Mouse (Mus musculus) c-Kit-negative CD71-positive TER-119-positive erythroid progenitor cells, embryonic 14.5 days (primary cell): ENCODE measurements around the gene Cd68.

Experiments used
- DNase-seq: peaks from one replicate; pipeline ENCODE4 v3.0.0-alpha.2; 2013; ENCODE audit warnings: low read depth, low spot score

The Cd68 gene

DNA sequence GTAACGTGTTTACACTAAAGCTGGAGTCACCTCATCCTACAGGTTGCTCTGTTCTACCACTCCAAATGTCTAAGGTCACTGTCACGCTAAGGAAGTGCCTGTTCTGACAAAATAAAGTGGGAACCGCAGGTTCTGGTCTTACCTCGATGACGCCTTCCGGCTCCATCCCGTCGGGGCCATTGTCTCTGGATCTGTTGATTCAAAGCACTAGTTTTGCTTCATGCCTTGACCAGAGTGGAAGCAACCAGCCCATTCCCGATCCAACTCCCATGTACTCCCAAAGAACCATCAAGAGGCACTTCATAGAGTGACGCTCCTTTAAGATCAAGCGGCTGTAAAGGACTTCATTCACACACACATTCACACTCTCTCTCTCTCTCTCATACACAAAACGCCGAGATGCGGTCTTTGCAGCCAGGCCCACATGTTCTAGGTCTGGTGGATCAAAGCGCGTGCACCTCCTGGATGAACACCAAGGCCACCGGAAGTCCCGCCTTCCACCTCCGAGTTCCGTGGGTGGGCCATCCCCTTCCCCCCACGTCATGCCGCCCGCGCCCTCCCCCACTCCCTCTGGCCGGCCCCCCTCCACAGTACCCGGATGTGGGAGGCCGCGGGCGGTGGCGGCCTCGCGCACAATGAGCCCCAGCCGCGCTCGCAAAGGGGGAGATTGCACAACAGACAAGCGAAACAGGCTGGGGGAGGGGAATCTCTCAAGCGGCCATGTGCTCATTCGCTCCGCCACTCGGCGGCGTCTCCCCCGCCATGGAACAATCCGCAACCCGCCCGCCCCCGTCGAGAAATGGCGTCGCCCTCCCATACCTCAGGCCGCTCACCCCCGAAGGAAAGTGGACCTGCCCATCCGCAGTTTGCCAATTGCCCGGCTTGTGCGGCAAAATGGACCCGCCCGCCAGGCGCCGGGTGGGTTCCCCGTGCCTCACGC, 5.1 kb upstream of the Cd68 start:
- peak; percentile 77 for DNase-seq

DNA sequence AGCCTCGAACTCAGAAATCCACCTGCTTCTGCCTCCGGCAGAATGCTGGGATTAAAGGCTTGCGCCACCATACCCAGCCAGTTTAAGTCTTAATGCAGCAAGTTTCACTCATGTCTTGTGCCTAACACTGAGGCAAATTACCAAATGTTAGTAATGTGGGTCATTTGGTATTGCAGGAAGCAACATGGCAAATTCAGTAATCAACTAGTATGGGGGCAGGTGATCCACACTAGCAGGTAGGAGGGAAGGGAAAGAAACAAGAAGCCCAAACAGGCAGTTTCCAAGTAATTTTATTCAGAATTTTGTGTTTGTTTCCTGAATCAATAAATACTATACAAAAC, 682 bp upstream of the Cd68 start:
- no peak for DNase-seq

DNA sequence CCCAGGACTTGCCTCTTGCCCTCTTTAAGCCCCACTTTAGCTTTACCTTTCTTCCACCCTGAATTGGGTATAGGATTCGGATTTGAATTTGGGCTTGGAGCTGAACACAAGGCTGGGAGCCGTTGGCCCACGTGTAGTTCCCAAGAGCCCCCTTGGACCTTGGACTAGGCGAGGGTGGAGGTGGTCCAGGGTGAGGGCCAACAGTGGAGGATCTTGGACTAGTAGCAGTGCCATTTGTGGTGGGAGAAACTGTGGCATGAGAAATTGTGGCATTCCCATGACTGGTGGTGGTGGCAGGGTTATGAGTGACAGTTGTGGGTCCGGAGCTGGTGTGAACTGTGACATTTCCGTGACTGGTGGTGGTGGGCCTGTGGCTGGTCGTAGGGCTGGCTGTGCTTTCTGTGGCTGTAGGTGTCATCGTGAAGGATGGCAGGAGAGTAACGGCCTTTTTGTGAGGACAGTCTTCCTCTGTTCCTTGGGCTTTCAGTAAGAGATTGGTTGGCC, 444 bp downstream of the Cd68 start:
- no peak for DNase-seq

DNA sequence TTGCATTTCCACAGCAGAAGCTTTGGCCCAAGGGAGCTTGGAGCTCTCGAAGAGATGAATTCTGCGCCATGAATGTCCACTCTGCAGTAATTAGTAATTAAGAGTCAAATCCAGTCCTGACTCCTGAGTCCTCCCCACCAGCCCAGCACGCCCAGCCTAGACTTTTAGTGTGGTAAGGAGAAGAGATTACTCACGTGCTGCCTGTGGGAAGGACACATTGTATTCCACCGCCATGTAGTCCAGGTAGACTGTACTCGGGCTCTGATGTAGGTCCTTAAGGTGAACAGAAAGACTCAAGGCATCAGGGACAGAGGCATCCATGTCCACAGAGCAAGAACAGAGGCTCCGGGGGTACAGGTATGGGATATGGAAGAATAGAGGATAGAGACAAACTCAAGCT, 1.1 kb downstream of the Cd68 start:
- DNase-seq, result no peak

GRCm38 (mm10) chr11:69663795-69664194, 2.2 kb downstream of the Cd68 start:
- no peak for DNase-seq

DNA sequence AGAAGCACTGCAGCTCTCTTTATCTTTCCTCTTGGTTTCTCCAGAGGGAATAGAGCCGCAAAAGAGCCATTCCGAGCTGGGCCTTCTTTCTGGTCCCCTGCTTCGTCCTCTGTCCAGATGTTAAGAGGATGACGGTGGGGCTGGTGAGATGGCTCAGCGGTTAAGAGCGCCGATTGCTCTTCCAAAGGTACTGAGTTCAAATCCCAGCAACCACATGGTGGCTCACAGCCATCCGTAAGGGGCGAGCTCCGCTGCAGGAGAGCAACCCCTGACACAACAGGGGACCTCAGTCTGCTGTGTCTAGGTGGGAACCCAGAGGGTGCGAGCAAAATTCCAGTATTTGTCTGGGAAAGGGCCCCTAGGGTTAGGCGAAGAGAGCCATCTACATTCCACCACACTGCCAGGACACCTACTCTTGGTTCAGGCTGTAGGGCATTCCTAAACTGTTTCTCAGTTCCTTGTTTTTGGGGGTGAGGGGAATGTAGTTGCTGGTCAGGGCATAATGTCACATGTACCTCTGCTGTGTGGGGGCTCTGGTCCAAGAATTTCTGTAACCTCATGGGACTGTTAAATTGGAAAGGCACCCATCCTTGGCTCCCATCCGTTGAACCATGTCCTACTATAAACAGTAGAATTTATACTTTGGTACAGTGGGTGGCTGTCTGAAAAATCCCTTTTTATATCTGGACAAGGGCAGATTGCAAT, 2.8 kb downstream of the Cd68 start:
- no peak for DNase-seq

- peak; percentile 90 for DNase-seq
These were observed 3.6 kb downstream of the Cd68 start, which contains the start of gene Mpdu1 for GRCm38 (mm10) chr11:69662213-69662966. Gene Mpdu1 (minus strand): TSS chr11:69662642.

- DNase-seq, result no peak
These were observed 4.6 kb downstream of the Cd68 start for GRCm38 (mm10) chr11:69661221-69661881.

- DNase-seq, result no peak
These were observed 8.5 kb downstream of the Cd68 start for GRCm38 (mm10) chr11:69657462-69657881.

DNA sequence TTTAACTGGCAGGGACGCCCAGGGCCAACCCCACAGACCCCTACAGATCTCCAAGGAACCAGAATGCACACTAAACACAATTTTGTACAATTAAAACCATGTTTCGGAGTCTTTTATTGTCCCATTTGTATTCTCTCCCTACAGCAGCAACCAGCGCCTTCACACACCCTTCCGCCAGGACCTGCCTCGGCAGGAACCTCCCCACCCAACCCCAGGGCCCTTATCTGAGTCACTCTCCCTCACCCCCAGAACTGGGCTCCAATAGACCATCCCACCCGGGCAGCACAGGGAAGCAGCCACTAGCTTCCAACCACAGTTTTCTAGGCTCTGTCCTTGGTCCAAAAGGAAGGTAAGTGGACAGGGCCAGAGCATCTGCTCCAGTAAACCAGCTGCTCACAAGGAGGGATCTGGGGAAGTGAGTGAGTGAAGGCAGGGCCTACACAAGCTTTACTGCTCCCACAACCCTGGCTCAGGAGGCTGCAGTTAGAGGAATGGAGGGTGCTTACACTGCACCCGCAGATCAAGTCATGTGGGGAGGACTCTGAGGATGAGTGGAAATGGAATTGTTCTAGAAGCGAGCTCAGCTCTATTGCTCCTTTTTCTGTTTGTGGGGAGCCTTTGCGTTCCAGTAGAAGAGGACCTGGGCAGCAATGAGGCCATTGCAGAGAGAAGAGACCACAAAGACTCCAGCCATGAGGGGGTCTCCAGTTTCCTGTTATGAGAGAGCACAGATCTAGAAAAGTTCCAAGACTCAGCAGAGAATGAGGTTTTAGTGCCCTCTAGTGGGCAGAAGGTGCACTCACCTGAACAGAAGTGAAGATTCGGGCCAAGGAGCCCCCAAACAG, 9.1 kb downstream of the Cd68 start:
- DNase-seq, result no peak

DNA sequence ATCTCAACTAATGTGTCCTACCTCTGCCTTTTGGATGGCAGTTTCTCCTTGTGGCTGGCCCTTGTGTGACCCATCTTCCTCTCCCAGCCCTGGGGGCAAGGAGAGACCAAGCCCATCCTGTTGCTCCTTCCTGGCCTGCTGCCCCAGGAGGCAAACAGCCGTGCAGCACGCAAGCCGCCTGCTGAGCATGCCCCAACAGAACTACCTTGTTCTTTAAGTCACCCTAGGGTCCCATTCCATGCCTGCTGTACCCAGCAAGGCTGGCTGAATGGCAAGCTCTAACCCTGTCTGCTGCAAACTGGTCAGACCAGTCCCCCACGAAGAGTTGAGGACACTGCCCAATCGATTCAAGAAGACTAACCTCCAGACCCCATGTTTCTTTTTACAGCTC, 9.9 kb downstream of the Cd68 start:
- no peak for DNase-seq

- no peak for DNase-seq
These were observed 10.5 kb downstream of the Cd68 start, which contains the start of gene Sox15 for GRCm38 (mm10) chr11:69655264-69656064. Gene Sox15 (plus strand): TSS chr11:69655314.

DNA sequence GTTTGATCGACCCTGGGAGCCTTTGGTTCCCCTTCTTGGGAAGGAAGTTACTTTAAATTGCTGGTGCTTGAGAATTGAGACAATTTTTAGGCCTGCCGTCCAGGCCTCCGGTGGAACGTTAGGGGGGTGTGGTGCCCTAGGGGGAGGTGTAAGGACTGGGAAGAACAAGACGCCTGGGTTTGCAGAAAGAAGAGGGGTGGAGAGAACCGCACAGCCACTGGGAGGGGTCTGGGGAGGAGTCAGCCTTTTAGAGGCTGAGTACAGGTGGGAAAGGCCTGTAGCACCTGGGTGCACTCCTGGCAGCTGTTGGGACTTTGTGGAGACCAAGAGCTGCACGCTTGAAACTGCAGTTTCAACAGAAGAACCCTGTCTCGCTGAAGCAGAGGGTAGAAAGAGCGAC, 11.2 kb downstream of the Cd68 start:
- no peak for DNase-seq

DNA sequence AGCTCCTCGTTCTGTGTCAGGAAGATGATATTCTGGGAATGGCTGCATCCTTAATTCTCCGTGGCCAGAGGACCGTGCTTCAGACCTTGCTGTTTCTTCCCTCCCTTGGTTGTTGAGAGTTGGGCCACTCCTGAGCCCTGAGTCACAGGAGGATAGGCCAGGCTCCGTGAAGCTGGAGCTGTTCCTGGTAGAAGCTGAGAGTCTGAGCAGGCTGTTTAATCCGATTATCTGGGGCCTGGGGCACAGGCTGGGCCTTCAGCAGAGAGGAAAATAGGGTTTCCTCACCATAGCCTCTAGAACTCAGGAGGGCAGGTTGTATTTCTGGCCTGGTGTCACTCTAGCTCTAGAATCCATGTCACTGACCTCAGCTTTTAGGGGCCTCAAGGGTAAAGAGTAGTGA, 12.6 kb downstream of the Cd68 start:
- no peak for DNase-seq

DNA sequence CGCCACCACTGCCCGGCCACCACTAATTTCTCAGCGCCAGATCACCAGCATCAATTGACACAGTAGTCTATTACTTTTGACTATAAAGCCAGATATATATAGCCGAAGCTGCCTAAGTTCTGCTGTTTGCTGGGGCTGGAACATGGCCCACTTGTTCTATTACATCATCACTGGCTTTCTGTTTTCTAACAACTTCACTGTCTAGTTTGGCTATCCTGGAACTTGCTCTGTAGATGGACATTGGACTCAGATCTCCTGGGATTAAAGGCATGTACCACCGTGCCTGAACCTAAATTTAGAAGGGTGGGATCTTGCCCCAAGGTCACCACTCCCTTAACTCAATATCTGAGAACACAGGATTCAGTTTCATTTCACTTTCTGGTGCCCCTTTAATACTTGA, 20.1 kb downstream of the Cd68 start:
- no peak for DNase-seq

GRCm38 (mm10) chr11:69635471-69635870, 30.5 kb downstream of the Cd68 start:
- DNase-seq, result no peak

DNA sequence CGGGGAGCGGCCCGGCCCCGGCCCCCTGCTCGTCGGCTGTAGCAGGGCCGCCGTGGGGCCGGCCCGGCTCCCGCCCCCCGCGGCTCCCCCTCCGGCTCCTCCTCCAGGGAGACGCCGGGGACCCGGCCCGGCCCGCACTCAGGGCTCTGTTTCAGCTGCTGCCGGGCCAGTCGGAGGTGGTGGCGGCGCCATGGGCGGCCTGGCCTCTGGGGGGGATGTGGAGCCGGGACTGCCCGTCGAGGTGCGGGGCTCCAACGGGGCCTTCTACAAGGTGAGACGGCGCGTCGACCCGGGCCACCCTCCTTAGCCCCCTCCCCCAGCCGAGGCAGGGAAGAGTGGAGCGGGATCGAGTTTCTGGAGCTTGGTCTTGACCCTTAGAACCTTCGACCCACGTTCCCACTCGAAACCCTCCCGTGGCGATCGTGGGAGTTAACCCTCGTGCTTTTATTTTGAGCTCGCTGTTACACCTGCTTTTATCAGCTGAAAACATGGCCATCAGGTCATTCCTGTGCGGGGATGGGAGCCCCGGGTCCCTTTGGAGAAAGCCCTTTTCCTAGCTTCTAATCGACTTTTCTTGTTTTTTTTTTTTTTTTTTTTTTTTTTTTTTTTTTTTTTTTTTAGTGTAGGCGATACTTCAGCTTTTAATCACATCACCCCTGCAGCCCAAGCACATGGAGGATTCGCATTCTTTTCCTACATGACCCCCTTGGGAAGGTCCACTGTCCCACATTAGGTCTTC, 32.7 kb downstream of the Cd68 start:
- DNase-seq, result no peak

DNA sequence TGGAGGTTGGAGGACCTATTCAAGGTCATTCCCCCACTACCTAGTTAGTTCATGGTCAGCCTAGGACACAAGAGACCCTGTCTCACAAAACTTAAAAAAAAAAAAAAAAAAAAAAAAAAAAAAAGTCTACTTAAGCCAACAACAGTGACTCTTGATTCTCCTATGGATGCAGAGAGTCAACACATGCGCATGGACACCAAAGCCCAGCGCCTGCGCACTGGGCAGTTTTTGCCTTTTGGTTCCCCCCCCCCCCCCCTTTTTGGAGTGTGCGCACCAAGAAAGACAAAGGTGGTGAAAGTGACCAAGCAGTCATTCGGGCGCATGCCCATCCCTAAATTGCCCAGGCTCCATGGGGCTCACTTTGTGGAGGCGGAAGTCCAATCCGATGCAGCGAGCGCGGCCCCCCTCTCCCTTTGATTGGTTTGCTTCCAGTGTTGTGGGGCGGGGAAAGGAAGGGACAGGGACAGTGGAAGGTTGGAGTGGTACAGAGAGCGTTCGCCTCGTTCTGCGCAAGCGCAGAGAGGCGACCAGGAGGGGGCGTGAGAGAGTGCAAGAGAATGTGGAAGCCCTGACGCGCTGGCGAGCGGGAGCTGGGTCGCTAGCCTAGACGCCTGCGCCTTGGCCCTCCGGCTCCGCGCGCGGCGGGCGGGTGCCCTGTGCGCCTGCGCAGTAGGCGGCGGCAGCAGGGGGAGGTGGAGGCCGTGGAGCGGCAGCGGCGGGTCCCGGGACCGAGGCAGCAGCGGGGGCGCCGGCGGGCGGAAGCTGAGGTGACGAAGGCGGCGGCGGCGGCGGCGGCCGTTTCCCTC, 33.5 kb downstream of the Cd68 start, which contains the start of gene Fxr2:
Gene Fxr2, plus strand, starts transcription at position 707 of the 806 bp plus-strand sequence.
- DNase-seq, result peak; percentile 99
